Mouse (Mus musculus) frontal cortex, postnatal 36 days (tissue): ENCODE data around the gene Zbtb9.
A peak's percentile ranks its signal among the peaks of the same experiment; 100 is the strongest.

ENCODE experiments used
- DNase-seq, 2 experiments: peaks; one replicate each; pipeline ENCODE4 v3.0.0; 2022; ENCODE audit warnings: low spot score in 2 of 2

Gene Zbtb9

DNA sequence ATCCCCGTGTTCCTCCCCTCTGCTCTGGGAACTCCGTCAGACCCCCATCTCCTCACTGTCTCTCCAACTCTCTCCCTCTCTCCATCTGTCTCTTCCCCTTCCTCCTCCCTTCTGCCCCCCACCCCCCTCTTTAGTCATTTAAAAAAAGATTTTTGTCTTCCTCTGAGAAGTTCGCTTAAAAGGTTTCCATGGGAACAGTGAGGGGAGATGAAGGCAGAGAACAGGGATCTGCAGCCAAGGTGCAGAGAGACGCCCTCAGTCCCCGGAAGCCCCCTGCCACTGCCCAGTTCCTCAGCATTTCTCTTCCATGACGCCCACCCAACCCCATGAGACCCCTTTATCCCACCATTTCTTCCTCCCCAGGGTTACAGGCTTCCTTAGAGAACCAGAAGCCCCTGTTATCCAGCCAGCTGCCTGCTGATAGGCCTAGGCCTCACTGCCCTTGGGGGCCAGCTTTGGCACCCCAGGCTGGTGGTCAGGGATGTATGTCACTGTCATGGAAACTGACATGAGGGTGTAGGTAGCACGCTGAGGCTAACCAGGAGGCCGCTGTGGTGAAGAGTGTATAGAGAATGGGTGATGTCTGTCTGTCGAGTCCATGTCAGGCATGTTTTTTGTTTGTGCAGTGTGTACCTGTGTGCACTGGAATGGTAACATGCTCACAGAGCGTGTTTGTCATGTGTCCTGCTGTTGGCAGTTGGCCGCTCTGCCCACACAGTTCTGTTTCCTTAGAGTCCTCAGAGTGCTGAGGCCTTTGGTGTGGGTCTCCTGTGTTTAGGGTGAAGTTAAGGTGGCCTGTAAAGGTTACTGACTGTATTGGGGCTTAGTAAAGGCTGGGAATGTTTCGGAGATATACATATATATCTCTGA lies 25.5 kb upstream of the Zbtb9 start:
- DNase-seq, result peak in 1 of 2 experiments; percentile 51

DNA sequence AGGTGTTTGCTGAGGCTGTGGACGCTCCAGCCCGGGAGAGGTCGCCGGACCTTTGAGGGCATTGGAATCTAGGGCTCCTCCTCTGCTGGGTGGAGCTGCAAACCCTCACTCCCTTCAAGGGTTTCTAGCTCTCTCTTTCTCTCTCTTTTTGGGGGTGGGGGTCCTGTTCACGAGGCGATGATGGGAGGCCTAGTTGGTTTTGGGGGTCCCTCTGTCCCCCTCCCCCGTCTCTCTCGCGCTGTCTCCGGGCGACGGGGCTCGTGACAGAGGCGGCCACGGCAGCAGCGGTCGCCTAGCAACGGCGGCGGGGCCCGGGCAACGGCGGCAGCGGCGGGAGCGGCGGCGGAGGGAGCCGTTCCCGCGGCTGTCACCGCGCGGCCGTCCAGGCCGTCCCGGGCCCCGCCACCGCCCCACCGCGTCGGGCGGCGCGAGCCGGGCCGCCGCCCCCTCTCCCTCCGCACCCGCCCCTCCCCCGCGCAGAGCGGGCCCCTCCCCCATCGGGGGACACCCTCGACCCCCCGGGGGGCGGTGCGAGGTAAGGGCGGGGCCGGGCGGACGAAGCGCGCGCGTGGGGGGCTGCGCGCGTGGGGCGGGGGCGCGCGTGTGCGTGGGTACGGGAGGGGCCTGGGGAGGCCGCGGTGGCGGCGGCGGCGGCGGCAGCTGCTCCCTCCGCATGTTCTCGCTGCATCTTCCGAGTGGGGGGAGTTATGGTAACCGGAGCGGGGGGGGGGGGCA lies 24.5 kb upstream of the Zbtb9 start:
- peak; percentile 47 to 54 for DNase-seq

DNA sequence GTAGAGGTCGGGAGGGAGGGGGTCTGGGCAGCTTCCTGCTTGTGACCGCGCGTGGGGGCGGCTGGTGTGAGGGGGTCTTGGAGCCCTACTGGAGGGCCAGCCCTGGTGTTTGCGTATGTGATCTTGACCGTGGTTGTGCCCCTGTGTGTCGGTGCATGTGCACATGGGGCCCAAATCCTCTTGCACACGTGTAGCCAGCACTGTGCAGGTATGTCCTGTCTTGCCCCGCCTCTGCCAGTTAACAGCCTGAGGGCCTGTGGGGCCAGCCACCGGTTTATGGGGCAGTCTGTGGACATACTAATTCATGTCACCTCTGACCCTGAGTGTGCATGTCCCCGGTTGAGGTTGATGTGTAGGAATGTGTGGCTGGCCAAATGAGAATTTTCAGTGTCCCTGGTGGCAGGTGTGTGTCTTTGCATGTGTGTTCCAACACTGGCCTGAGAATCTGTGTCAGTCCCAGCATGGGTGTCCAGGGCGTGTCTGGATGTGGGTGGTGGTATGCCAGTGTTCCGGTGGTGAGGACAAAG lies 23.9 kb upstream of the Zbtb9 start:
- DNase-seq, result peak; percentile 41 to 57

- DNase-seq, result peak; percentile 58 to 60
Observed at GRCm38 (mm10) chr17:26949866-26950265, 23.1 kb upstream of the Zbtb9 start.

- no peak for DNase-seq
Observed at GRCm38 (mm10) chr17:26950560-26951288, 22.2 kb upstream of the Zbtb9 start.

DNA sequence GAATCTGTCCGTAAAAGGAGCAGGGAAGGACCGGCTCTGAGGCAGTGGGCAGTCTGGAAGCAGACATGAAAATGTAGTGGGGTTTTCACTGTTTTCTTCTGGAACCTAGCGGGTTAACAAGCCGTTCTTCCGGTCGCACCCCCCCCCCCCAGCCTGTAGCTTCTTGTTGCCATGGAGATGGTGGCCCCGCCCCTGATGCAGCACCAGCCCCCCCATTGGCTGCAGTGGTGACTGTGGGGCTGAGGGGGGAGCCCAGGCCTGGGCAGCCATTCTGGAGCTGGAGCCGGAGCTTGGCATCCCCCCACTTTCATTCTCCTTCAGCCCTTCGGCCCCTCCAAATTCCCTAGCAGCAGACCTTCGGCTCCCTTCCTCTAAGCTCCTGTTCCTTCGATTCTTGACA lies 21.6 kb upstream of the Zbtb9 start:
- peak; percentile 73 to 78 for DNase-seq

DNA sequence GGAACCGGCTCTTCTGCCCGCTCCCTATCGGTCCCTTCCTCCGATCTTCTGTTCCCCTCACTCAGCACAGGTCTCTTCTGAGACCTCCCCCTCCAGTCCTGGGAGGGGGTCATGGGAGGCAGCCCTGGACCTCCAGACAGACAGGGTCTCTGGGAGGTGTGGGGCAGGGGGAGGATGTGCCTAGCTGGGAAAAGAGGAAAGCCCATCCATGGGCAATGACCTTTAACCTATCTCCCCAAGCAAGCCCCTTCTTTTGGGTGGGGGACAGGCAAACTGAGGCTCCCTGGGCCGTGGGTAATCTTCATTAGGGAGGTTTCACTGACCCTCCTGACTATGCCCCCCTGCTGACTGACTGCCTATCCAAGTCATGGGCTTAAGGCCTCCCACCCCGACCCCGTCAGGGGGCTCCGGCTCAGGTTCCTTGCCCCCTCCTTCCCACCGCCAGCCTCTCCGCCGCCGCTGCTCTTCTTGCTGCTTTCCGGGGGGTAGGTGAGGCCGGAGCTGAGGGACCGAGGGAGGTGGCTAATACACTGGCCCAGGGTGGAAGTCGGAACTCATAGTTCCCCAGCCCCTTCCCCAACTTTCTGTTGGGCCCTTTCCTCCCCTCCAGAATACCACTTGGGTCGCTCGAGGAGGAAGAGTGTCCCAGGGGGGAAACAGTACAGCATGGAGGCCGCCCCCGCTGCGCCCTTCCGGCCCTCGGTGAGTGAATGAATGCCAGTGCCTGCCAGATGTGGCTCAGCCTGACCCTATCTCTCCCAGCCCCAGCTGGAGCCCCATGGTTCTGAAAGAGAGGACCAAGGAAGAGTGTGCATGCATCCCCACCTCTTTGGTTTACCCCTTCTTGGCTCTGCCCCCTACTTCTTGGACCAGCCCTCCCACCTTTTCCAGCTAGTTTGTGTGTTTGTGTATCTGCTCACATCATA lies 20.8 kb upstream of the Zbtb9 start:
- DNase-seq, result no peak

DNA sequence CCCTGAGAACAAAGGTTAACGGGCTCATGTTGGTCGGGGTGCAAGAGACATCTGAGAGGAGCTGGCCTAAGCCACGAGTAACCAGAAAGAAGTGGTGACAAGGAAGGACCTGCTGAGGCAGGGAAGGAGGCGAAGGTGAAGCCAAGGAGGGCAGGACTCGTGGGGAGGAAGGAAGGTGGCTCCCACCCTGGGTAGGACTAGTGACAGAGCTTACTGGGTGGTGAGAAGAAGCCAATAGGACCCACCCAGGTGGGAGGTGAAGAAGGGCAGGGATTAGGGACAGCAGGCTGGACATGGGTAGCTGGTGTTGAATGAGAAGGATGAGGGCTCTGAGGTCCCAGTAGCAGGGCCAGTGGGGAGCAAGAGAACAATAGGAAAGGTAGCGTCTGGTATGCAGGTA lies 19.8 kb upstream of the Zbtb9 start:
- no peak for DNase-seq

DNA sequence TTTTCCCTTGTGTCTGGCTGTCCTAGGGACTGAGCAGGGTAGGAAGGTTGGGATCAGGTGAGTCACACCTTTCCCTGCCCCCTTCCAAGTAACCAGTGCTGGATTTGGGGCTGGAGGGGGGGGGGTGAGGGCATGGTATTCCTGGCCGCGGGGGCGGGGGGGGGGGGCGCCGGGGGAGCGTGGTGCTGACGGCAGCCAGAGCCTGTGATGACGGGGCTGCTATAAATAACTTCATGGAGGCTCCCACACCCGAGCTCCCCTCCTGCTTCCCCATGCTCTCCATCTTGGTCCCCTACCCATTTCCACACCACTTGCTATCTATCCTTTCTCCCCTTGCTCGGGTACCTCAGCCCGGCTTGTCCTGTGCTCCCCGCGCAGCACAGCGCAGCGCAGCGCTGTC lies 19.2 kb upstream of the Zbtb9 start:
- no peak for DNase-seq

DNA sequence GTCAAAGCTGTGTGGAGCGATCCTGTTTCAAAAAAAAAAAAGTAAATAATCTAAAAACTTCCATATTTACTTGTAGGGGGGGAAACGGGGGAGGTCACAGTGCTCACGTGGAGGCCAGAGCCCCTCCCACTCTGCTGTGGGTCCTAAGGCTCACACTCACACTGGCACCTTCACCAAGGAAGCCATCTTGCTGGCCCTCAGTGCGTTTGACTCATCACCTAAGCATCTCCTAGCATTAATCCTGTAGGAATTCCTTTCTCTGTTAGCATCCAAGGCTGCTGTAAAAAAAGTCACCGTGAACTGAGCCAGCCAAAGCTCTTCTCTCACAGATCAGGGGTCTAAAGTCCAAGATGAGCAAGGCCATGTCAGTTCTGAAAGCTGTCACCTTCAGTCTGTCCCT lies 16.7 kb upstream of the Zbtb9 start:
- no peak for DNase-seq

- DNase-seq, result no peak
Observed at GRCm38 (mm10) chr17:26956895-26957294, 16.1 kb upstream of the Zbtb9 start.

- DNase-seq, result no peak
Observed at GRCm38 (mm10) chr17:26957872-26958271, 15.1 kb upstream of the Zbtb9 start.

GRCm38 (mm10) chr17:26958880-26959279 lies 14.1 kb upstream of the Zbtb9 start:
- DNase-seq, result peak in 1 of 2 experiments; percentile 72

DNA sequence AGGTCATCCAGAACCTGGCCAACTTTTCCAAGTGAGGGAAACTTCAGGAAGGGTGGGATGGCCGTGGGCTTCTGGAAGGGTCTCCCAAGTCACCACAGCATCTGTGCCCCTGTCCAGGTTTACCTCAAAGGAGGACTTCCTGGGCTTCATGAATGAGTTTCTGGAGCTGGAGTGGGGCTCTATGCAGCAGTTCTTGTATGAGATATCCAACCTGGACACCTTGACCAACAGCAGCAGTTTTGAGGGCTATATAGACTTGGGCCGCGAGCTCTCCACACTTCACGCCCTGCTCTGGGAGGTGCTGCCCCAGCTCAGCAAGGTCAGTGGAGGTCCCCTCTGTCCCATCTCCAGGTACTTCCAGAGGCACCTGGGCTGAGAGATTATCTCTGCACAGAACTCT lies 13.2 kb upstream of the Zbtb9 start:
- no peak for DNase-seq

DNA sequence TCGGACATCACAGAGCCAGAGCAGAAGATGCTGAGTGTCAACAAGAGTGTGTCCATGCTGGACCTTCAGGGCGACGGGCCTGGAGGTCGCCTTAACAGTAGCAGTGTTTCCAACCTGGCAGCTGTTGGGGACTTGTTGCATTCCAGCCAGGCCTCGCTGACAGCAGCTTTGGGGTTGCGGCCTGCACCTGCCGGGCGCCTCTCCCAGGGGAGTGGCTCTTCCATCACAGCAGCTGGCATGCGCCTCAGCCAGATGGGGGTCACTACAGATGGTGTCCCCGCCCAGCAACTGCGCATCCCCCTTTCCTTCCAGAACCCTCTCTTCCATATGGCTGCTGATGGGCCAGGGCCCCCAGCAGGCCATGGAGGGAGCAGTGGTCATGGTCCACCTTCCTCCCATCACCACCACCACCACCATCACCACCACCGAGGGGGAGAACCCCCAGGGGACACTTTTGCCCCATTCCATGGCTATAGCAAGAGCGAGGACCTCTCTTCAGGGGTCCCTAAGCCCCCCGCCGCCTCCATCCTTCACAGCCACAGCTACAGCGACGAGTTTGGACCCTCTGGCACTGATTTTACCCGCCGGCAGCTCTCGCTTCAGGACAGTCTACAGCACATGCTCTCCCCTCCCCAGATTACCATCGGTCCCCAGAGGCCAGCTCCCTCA lies 11.3 kb upstream of the Zbtb9 start:
- DNase-seq, result no peak

GRCm38 (mm10) chr17:26966993-26967392 lies 6.0 kb upstream of the Zbtb9 start:
- DNase-seq, result peak in 1 of 2 experiments; percentile 51

DNA sequence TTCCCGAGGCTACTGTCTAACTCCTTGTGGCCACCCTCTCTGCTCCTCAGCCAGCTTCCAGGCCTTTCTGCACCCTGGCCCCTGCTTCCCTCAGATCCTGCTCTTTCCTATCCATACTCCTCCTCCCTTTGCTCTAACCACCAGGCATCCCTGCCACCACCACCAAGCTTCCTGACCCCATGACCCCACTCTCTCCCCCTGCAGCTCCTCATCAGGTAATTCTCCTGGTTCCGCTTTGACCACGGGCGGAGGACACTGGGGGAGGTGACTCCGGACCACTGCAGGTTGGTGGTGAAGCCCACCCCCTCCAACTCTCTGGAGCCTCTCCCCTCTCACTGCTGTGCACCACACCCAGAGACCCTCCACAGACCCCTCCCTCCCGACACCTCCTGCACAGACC lies 5.5 kb upstream of the Zbtb9 start:
- DNase-seq, result no peak

- peak in 1 of 2 experiments; percentile 55 for DNase-seq
Observed at GRCm38 (mm10) chr17:26968200-26968611, 4.8 kb upstream of the Zbtb9 start.

GRCm38 (mm10) chr17:26969257-26969656 lies 3.7 kb upstream of the Zbtb9 start:
- DNase-seq, result no peak

DNA sequence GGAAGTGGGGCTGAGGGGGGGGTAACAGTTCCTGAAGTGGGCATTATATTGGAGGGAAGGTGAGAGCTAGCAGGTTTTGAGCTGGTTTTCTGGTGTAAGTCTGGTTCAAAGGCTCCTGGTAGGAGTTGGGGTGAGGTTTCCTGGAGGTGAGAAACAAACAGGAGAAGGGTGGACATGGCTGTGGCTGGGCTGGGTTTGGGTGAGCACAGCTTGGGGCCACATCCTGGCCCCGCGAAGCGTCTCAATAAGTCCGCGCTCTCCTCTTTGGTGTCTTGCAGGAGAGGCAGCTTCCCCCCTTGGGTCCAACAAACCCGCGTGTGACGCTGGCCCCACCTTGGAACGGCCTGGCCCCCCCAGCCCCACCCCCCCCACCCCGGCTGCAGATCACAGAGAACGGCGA lies 2.7 kb upstream of the Zbtb9 start:
- DNase-seq, result no peak
